Mouse (Mus musculus): ENCODE measurements around the gene Cd3d. TPM values are rescaled to one million over a fixed set of nuclear protein-coding genes. Genes with fewer than 3 reads are reported as not detected.
A peak's percentile ranks its signal among the peaks of the same experiment; 100 is the strongest.

Gene Cd3d
- polyA plus RNA-seq, 1 experiment from 2014 or later = not detected

- Histone ChIP-seq H3K4me1 (ENCODE audit: control insufficient read depth, insufficient read depth, low read length) (no peaks in the 10 kb centered on the region), H3K9me3 (ENCODE audit: control insufficient read depth, low read depth, low read length) (no peaks in the 10 kb centered on the region), H3K9ac (replicated peaks; ENCODE audit: low read depth, low read length) (no peak overlapping the region), H3K27me3 (ENCODE audit: control insufficient read depth, insufficient read depth, low read length) (no peaks in the 10 kb centered on the region), H3K27ac (ENCODE audit: low read length) (no peak overlapping the region), H3K4me3 (ENCODE audit: low read depth, low read length) (no peak overlapping the region), H3K36me3 (ENCODE audit: control insufficient read depth, insufficient read depth, low read length) (no peaks in the 10 kb centered on the region), H3K4me2 (replicated peaks; ENCODE audit: low read depth, low read length) (no peak overlapping the region)
- WGBS = 81% methylated on average over 2 of the region's 2 CpGs
- no peak for ATAC-seq (ENCODE audit: insufficient number of reproducible peaks, insufficient read depth, low FRiP score, low read depth)
These were observed 1.4 kb downstream of the Cd3d start for GRCm38 (mm10) chr9:44983001-44983400.

DNA sequence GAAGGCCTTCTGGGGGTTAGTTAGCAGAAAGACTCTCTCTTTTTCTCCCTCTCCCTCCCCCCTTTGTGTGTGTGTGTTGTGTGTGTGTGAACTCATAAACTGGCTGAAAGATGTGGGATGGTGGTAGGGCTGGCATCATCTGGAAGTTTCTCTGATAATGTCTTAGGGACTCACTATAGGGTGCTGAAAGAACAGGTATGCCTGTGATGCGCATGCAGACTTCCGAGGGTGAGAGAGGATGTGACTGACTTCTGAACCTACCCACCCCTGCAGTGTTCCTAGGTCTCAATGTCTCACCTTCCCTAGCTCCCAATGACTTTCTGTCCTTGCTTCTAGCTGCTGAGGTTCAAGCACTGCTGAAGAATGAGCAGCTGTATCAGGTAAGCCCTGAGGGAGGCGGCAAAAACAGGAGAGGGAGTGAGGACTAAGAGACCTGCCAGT, 4.2 kb downstream of the Cd3d start:
- Histone ChIP-seq H3K4me3 (ENCODE audit: low read depth, low read length) (no peak overlapping the region), H3K27me3 (ENCODE audit: control insufficient read depth, insufficient read depth, low read length) (no peaks in the 10 kb centered on the region), H3K9me3 (ENCODE audit: control insufficient read depth, low read depth, low read length) (no peaks in the 10 kb centered on the region), H3K27ac (ENCODE audit: low read length) (no peak overlapping the region), H3K4me1 (ENCODE audit: control insufficient read depth, insufficient read depth, low read length) (no peaks in the 10 kb centered on the region), H3K9ac (replicated peaks; ENCODE audit: low read depth, low read length) (no peak overlapping the region), H3K36me3 (ENCODE audit: control insufficient read depth, insufficient read depth, low read length) (no peaks in the 10 kb centered on the region), H3K4me2 (replicated peaks; ENCODE audit: low read depth, low read length) (no peak overlapping the region)
- WGBS = 68% methylated on average over 3 of the region's 3 CpGs
- no peak for ATAC-seq (ENCODE audit: insufficient number of reproducible peaks, insufficient read depth, low FRiP score, low read depth)

GRCm38 (mm10) chr9:44986242-44986781, 4.7 kb downstream of the Cd3d start:
- no peaks in the 10 kb centered on the region for H3K27me3 ChIP-seq (ENCODE audit: control insufficient read depth, insufficient read depth, low read length)
- no peaks in the 10 kb centered on the region for H3K4me1 ChIP-seq (ENCODE audit: control insufficient read depth, insufficient read depth, low read length)
- ATAC-seq (ENCODE audit: insufficient number of reproducible peaks, insufficient read depth, low FRiP score, low read depth) = no peak
- no peak overlapping the region for H3K9ac ChIP-seq (replicated peaks; ENCODE audit: low read depth, low read length)
- WGBS = 65% methylated on average over 14 of the region's 14 CpGs
- H3K4me3 ChIP-seq (ENCODE audit: low read depth, low read length) = no peak overlapping the region
- H3K4me2 ChIP-seq (replicated peaks; ENCODE audit: low read depth, low read length) = 0 out of 2 replicates have a peak overlapping the region, but pooled peaks have one; percentile 3
- no peaks in the 10 kb centered on the region for H3K36me3 ChIP-seq (ENCODE audit: control insufficient read depth, insufficient read depth, low read length)
- H3K27ac ChIP-seq (ENCODE audit: low read length) = no peak overlapping the region
- H3K9me3 ChIP-seq (ENCODE audit: control insufficient read depth, low read depth, low read length) = no peaks in the 10 kb centered on the region

GRCm38 (mm10) chr9:44986976-44987375, 5.4 kb downstream of the Cd3d start:
- WGBS = 62% methylated on average over 5 of the region's 5 CpGs

DNA sequence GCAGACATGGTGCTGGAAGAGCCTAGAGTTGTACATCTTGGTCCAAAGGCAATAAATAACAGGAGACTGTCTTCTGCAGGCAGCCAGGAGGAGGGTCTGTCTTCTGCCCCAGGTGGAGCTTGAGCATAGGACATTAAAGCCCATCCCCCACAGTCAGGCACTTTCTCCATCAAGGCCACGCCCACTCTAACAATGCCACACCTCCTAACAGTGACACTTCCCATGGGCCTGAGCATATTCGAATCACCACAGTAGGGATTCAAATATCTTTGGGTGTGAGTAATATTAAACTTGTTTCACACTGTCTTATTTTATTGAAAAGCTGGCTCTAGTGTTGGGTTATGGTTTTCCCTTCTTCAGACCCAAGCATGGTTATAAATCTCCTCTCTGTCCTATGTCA, 10.2 kb downstream of the Cd3d start:
- no peaks in the 10 kb centered on the region for H3K27me3 ChIP-seq (ENCODE audit: control insufficient read depth, insufficient read depth, low read length)
- no peak overlapping the region for H3K4me2 ChIP-seq (replicated peaks; ENCODE audit: low read depth, low read length)
- no peak overlapping the region for H3K9ac ChIP-seq (replicated peaks; ENCODE audit: low read depth, low read length)
- no peak for ATAC-seq (ENCODE audit: insufficient number of reproducible peaks, insufficient read depth, low FRiP score, low read depth)
- H3K4me3 ChIP-seq (ENCODE audit: low read depth, low read length) = no peak overlapping the region
- no peak overlapping the region for H3K27ac ChIP-seq (ENCODE audit: low read length)
- WGBS = 80% methylated on average over 2 of the region's 2 CpGs
- H3K9me3 ChIP-seq (ENCODE audit: control insufficient read depth, low read depth, low read length) = no peaks in the 10 kb centered on the region
- no peaks in the 10 kb centered on the region for H3K36me3 ChIP-seq (ENCODE audit: control insufficient read depth, insufficient read depth, low read length)
- no peaks in the 10 kb centered on the region for H3K4me1 ChIP-seq (ENCODE audit: control insufficient read depth, insufficient read depth, low read length)

More at GRCm38 (mm10) chr9:44986976-44987375, 5.4 kb downstream of the Cd3d start:
- Histone ChIP-seq H3K4me3 (ENCODE audit: low read depth, low read length) (no peak overlapping the region), H3K27me3 (ENCODE audit: control insufficient read depth, insufficient read depth, low read length) (no peaks in the 10 kb centered on the region), H3K4me2 (replicated peaks; ENCODE audit: low read depth, low read length) (no peak overlapping the region), H3K27ac (ENCODE audit: low read length) (no peak overlapping the region), H3K9ac (replicated peaks; ENCODE audit: low read depth, low read length) (no peak overlapping the region), H3K36me3 (ENCODE audit: control insufficient read depth, insufficient read depth, low read length) (no peaks in the 10 kb centered on the region), H3K4me1 (ENCODE audit: control insufficient read depth, insufficient read depth, low read length) (no peaks in the 10 kb centered on the region), H3K9me3 (ENCODE audit: control insufficient read depth, low read depth, low read length) (no peaks in the 10 kb centered on the region)
- ATAC-seq (ENCODE audit: insufficient number of reproducible peaks, insufficient read depth, low FRiP score, low read depth) = no peak

GRCm38 (mm10) chr9:44992271-44992670, 10.7 kb downstream of the Cd3d start:
- Histone ChIP-seq H3K4me3 (ENCODE audit: low read depth, low read length) (no peak overlapping the region), H3K4me2 (replicated peaks; ENCODE audit: low read depth, low read length) (no peak overlapping the region), H3K4me1 (ENCODE audit: control insufficient read depth, insufficient read depth, low read length) (no peaks in the 10 kb centered on the region), H3K27ac (ENCODE audit: low read length) (no peak overlapping the region), H3K36me3 (ENCODE audit: control insufficient read depth, insufficient read depth, low read length) (no peaks in the 10 kb centered on the region), H3K9me3 (ENCODE audit: control insufficient read depth, low read depth, low read length) (no peaks in the 10 kb centered on the region), H3K9ac (replicated peaks; ENCODE audit: low read depth, low read length) (no peak overlapping the region), H3K27me3 (ENCODE audit: control insufficient read depth, insufficient read depth, low read length) (no peaks in the 10 kb centered on the region)
- ATAC-seq (ENCODE audit: insufficient number of reproducible peaks, insufficient read depth, low FRiP score, low read depth) = no peak

- no peak for ATAC-seq (ENCODE audit: insufficient number of reproducible peaks, insufficient read depth, low FRiP score, low read depth)
- WGBS = 71% methylated on average over 2 of the region's 2 CpGs
- H3K4me1 ChIP-seq (ENCODE audit: control insufficient read depth, insufficient read depth, low read length) = no peaks in the 10 kb centered on the region
These were observed 11.7 kb downstream of the Cd3d start for GRCm38 (mm10) chr9:44993268-44993667.

DNA sequence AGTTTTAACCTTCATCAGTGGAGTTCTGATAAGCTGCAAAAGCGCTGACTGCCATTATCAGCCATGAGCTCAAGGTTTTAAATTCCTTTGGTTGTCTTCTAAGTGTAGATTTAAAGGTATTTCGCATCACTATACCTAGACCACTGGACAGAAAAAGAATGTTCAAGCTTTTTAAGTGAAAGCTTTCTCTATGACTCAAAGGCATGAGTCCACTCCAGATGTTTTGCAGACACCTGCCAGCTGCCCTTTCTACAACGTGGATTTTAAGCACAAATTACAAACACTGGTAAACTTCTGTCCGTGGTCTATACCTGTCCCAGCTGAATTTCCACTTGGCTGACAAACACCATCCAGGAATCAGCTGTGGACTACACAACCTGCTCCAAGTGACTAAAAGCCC, 13.4 kb downstream of the Cd3d start:
- Histone ChIP-seq H3K36me3 (ENCODE audit: control insufficient read depth, insufficient read depth, low read length) (no peaks in the 10 kb centered on the region), H3K27ac (ENCODE audit: low read length) (no peak overlapping the region), H3K27me3 (ENCODE audit: control insufficient read depth, insufficient read depth, low read length) (no peaks in the 10 kb centered on the region), H3K4me2 (replicated peaks; ENCODE audit: low read depth, low read length) (no peak overlapping the region), H3K9me3 (ENCODE audit: control insufficient read depth, low read depth, low read length) (no peaks in the 10 kb centered on the region), H3K4me1 (ENCODE audit: control insufficient read depth, insufficient read depth, low read length) (no peaks in the 10 kb centered on the region), H3K4me3 (ENCODE audit: low read depth, low read length) (no peak overlapping the region), H3K9ac (replicated peaks; ENCODE audit: low read depth, low read length) (no peak overlapping the region)
- ATAC-seq (ENCODE audit: insufficient number of reproducible peaks, insufficient read depth, low FRiP score, low read depth) = no peak
- 59% methylated on average over 4 of the region's 4 CpGs for WGBS

More at GRCm38 (mm10) chr9:44993268-44993667, 11.7 kb downstream of the Cd3d start:
- H3K4me3 ChIP-seq (ENCODE audit: low read depth, low read length) = no peak overlapping the region
- no peaks in the 10 kb centered on the region for H3K36me3 ChIP-seq (ENCODE audit: control insufficient read depth, insufficient read depth, low read length)
- no peak overlapping the region for H3K27ac ChIP-seq (ENCODE audit: low read length)
- H3K27me3 ChIP-seq (ENCODE audit: control insufficient read depth, insufficient read depth, low read length) = no peaks in the 10 kb centered on the region
- H3K4me2 ChIP-seq (replicated peaks; ENCODE audit: low read depth, low read length) = no peak overlapping the region
- no peak overlapping the region for H3K9ac ChIP-seq (replicated peaks; ENCODE audit: low read depth, low read length)
- no peaks in the 10 kb centered on the region for H3K9me3 ChIP-seq (ENCODE audit: control insufficient read depth, low read depth, low read length)

GRCm38 (mm10) chr9:44996590-44996989, 15.0 kb downstream of the Cd3d start:
- Histone ChIP-seq H3K36me3 (ENCODE audit: control insufficient read depth, insufficient read depth, low read length) (no peaks in the 10 kb centered on the region), H3K9ac (replicated peaks; ENCODE audit: low read depth, low read length) (no peak overlapping the region), H3K4me2 (replicated peaks; ENCODE audit: low read depth, low read length) (no peak overlapping the region), H3K4me3 (ENCODE audit: low read depth, low read length) (no peak overlapping the region), H3K9me3 (ENCODE audit: control insufficient read depth, low read depth, low read length) (no peaks in the 10 kb centered on the region), H3K27ac (ENCODE audit: low read length) (no peak overlapping the region), H3K27me3 (ENCODE audit: control insufficient read depth, insufficient read depth, low read length) (no peaks in the 10 kb centered on the region), H3K4me1 (ENCODE audit: control insufficient read depth, insufficient read depth, low read length) (no peaks in the 10 kb centered on the region)
- no peak for ATAC-seq (ENCODE audit: insufficient number of reproducible peaks, insufficient read depth, low FRiP score, low read depth)
- 96% methylated on average over 7 of the region's 7 CpGs for WGBS

All from stomach, embryonic 14.5 days (tissue).